Mouse (Mus musculus): ENCODE results near the gene Nr1h2. TPM values are rescaled to one million over a fixed set of nuclear protein-coding genes. Genes with fewer than 3 reads are reported as not detected.

The Nr1h2 gene
- polyA plus RNA-seq, 1 experiment: 295 TPM

- Histone ChIP-seq H3K4me3 (ENCODE audit: low read depth, low read length) (no peak overlapping the region), H3K4me1 (ENCODE audit: control insufficient read depth, insufficient read depth, insufficient read length, low read length) (peaks cover 6% of the 10 kb centered on the region; the same call in 1 of the 2 replicates), H3K27me3 (ENCODE audit: control insufficient read depth, insufficient read depth, low read length) (no peaks in the 10 kb centered on the region), H3K36me3 (ENCODE audit: control insufficient read depth, insufficient read depth, low read length) (peaks cover 26% of the 10 kb centered on the region), H3K27ac (ENCODE audit: insufficient read depth, low read depth, low read length) (no peak overlapping the region)
- no peak for TF ChIP-seq POLR2A (IDR thresholded peaks at IDR 0.05; ENCODE audit: low read depth, low read length)
- 82% methylated on average over 12 of the region's 12 CpGs for WGBS
Observed at GRCm38 (mm10) chr7:44543071-44543470, 10.7 kb downstream of the Nr1h2 start.

- H3K4me3 ChIP-seq (ENCODE audit: low read depth, low read length): no peak overlapping the region
- WGBS: 90% methylated on average over 11 of the region's 11 CpGs
- peaks cover under 1% of the 10 kb centered on the region; the same call in 1 of the 2 replicates for H3K4me1 ChIP-seq (ENCODE audit: control insufficient read depth, insufficient read depth, insufficient read length, low read length)
- H3K27me3 ChIP-seq (ENCODE audit: control insufficient read depth, insufficient read depth, low read length): no peaks in the 10 kb centered on the region
- no peak overlapping the region for H3K27ac ChIP-seq (ENCODE audit: insufficient read depth, low read depth, low read length)
- TF ChIP-seq CTCF (IDR thresholded peaks at IDR 0.05; ENCODE audit: extremely low read depth, insufficient read length, insufficient replicate concordance, low read depth, low read length): no peak
- no peak for TF ChIP-seq POLR2A (IDR thresholded peaks at IDR 0.05; ENCODE audit: low read depth, low read length)
- H3K36me3 ChIP-seq (ENCODE audit: control insufficient read depth, insufficient read depth, low read length): peaks cover 26% of the 10 kb centered on the region
Observed at GRCm38 (mm10) chr7:44542555-44542954, 11.2 kb downstream of the Nr1h2 start.

GRCm38 (mm10) chr7:44538756-44539624, 14.8 kb downstream of the Nr1h2 start:
- Histone ChIP-seq H3K4me1 (ENCODE audit: control insufficient read depth, insufficient read depth, insufficient read length, low read length) (no peaks in the 10 kb centered on the region), H3K4me3 (ENCODE audit: low read depth, low read length) (no peak overlapping the region), H3K27me3 (ENCODE audit: control insufficient read depth, insufficient read depth, low read length) (no peaks in the 10 kb centered on the region), H3K36me3 (ENCODE audit: control insufficient read depth, insufficient read depth, low read length) (peaks cover 31% of the 10 kb centered on the region), H3K27ac (ENCODE audit: insufficient read depth, low read depth, low read length) (no peak overlapping the region)
- no peak for TF ChIP-seq CTCF (IDR thresholded peaks at IDR 0.05; ENCODE audit: extremely low read depth, insufficient read length, insufficient replicate concordance, low read depth, low read length)
- no peak for TF ChIP-seq POLR2A (IDR thresholded peaks at IDR 0.05; ENCODE audit: low read depth, low read length)
- WGBS: 93% methylated on average over 41 of the region's 41 CpGs

GRCm38 (mm10) chr7:44537496-44537895, 16.3 kb downstream of the Nr1h2 start:
- no peak overlapping the region for H3K4me3 ChIP-seq (ENCODE audit: low read depth, low read length)
- no peak overlapping the region for H3K27ac ChIP-seq (ENCODE audit: insufficient read depth, low read depth, low read length)
- TF ChIP-seq CTCF (IDR thresholded peaks at IDR 0.05; ENCODE audit: extremely low read depth, insufficient read length, insufficient replicate concordance, low read depth, low read length) (no peak), POLR2A (IDR thresholded peaks at IDR 0.05; ENCODE audit: low read depth, low read length) (no peak)
- no peaks in the 10 kb centered on the region for H3K27me3 ChIP-seq (ENCODE audit: control insufficient read depth, insufficient read depth, low read length)
- H3K36me3 ChIP-seq (ENCODE audit: control insufficient read depth, insufficient read depth, low read length): peaks cover 31% of the 10 kb centered on the region
- H3K4me1 ChIP-seq (ENCODE audit: control insufficient read depth, insufficient read depth, insufficient read length, low read length): peaks cover 3% of the 10 kb centered on the region; the same call in 1 of the 2 replicates
- 92% methylated on average over 13 of the region's 13 CpGs for WGBS

GRCm38 (mm10) chr7:44537009-44537408, 16.7 kb downstream of the Nr1h2 start:
- no peak for TF ChIP-seq CTCF (IDR thresholded peaks at IDR 0.05; ENCODE audit: extremely low read depth, insufficient read length, insufficient replicate concordance, low read depth, low read length)
- TF ChIP-seq POLR2A (IDR thresholded peaks at IDR 0.05; ENCODE audit: low read depth, low read length): no peak
- Histone ChIP-seq H3K27me3 (ENCODE audit: control insufficient read depth, insufficient read depth, low read length) (no peaks in the 10 kb centered on the region), H3K4me1 (ENCODE audit: control insufficient read depth, insufficient read depth, insufficient read length, low read length) (peaks cover 5% of the 10 kb centered on the region; the same call in 1 of the 2 replicates), H3K4me3 (ENCODE audit: low read depth, low read length) (no peak overlapping the region), H3K27ac (ENCODE audit: insufficient read depth, low read depth, low read length) (no peak overlapping the region), H3K36me3 (ENCODE audit: control insufficient read depth, insufficient read depth, low read length) (peaks cover 31% of the 10 kb centered on the region)
- 79% methylated on average over 7 of the region's 7 CpGs for WGBS

GRCm38 (mm10) chr7:44536590-44536968, 17.2 kb downstream of the Nr1h2 start:
- peaks cover 31% of the 10 kb centered on the region for H3K36me3 ChIP-seq (ENCODE audit: control insufficient read depth, insufficient read depth, low read length)

More at GRCm38 (mm10) chr7:44536590-44536968, 17.2 kb downstream of the Nr1h2 start:
- H3K4me3 ChIP-seq (ENCODE audit: low read depth, low read length): no peak overlapping the region
- peaks cover 5% of the 10 kb centered on the region; the same call in 1 of the 2 replicates for H3K4me1 ChIP-seq (ENCODE audit: control insufficient read depth, insufficient read depth, insufficient read length, low read length)
- H3K27ac ChIP-seq (ENCODE audit: insufficient read depth, low read depth, low read length): no peak overlapping the region
- no peaks in the 10 kb centered on the region for H3K27me3 ChIP-seq (ENCODE audit: control insufficient read depth, insufficient read depth, low read length)
- WGBS: 46% methylated on average over 6 of the region's 6 CpGs
- TF ChIP-seq CTCF (IDR thresholded peaks at IDR 0.05; ENCODE audit: extremely low read depth, insufficient read length, insufficient replicate concordance, low read depth, low read length) (no peak), POLR2A (IDR thresholded peaks at IDR 0.05; ENCODE audit: low read depth, low read length) (no peak)

Data from small intestine, adult 2 months (tissue).